Mouse (Mus musculus) fibroblast of lung, adult 2 months (primary cell): ENCODE results near the gene Lrfn3.

Source experiments
- DNase-seq: peaks from one replicate; pipeline ENCODE4 v3.0.0-alpha.2; 2011; ENCODE audit warnings: low read depth

The Lrfn3 gene

DNA sequence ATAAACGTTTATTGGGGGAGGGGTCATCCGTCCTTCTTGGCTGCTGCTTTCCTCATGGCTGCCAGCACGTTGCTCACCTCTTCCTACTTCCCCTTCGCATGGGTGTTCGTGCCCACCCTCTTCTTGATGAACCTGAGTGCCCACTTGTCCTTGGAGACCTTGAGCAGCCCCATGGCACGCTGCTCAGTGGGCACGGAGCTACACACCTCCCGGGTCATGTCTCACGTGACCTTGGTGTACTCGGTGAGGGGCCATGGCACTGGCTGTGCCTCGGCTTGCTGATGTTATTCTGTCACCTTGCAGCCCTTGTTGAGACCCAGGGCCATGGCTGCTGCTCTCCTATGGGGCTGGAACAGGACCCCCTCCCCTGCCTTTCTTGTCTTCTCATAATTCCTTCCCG is 52.4 kb downstream of the Lrfn3 start:
- no peak for DNase-seq

DNA sequence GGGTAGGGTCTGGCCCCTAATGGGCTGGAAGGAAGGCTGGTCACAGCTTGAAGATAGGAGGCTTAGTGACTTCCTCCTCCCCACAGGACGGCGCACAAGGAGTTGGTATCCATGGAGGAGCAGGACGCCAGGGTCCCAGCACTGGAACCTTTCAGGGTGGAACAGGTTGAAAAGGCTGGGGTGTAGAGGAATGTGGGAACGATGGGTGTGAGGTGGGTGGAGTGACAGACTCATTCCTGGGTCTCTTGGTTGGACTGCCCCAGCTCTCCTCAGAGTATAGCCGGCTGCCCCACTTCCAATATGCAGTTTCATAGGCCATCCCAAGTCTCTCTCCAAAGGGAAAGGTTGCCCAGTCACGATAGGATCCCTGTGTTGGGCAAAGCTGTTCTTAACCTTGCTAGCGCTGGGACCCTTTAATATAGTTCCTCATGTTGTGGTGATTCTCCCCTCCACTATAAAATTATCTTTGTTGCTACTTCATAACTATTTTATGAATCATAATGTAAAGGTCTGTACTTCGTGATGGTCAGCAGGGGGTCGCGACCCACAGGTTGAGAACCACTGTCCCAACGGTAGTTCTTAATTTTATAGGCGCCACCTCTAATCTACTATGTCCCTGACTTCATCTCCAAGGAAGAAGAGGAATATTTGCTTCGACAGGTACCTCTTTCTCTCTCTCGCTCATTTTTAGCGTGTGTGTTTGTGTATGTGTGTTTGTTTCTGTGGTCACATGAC is 53.0 kb downstream of the Lrfn3 start:
- DNase-seq, result no peak

GRCm38 (mm10) chr7:30308076-30309005 is 54.2 kb downstream of the Lrfn3 start, which contains the start of gene Alkbh6:
Gene Alkbh6, plus strand, starts transcription at chr7:30308717.
- DNase-seq, result peak; percentile 93

DNA sequence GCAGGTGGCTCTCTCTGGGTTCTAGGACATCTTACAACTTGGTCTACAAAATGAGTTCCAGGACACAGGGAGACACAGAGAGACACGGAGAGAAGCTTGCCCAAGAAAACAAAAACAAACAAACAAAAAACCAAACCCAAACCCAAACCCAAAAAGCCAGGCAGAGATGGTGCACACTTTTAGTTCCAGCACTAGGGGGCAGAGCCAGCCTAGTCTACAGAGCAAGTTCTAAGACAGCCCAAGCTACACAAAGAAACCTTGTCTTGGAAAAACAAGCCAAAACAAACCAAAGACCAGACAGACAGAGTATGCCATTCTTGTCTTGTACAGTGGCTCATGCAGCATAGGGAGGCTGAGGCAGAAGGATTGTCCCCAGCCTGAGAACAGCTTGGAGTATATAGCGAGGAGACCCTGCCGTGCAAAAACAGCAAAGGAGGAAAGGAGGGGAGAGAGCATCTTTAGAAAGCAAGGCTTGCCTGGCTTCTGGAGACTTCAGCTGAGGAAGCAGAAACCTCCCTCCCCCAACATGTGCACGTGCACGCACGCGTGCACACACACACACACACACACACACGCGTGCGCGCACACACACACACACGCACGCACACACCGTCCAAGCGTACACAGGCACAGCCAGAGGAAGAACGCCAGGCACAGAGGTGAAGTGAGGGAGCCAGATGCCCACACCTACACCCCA is 56.3 kb downstream of the Lrfn3 start:
- no peak for DNase-seq
